Mouse (Mus musculus) adrenal gland, adult 8-10 months (tissue): ENCODE data around the gene Gpatch3. TPM values are rescaled to one million over a fixed set of nuclear protein-coding genes. Genes with fewer than 3 reads are reported as not detected.

Source experiments
- DNase-seq: peaks from one replicate; pipeline ENCODE4 v3.0.0; 2022
- total RNA-seq, 4 experiments: library from RNA; stranded (reverse); gene quantifications; 2 replicates each; pipeline ENCODE4 v1.2.4; 2022

Gene Gpatch3
- total RNA-seq = 10 to 100 TPM in 2 of 4 experiments, 1 to 10 TPM in 2; 6.1 to 15.6 (median 9.6) TPM

GRCm38 (mm10) chr4:133574070-133574842 lies at the start of gene Gpatch3:
TSS of gene Gpatch3 (plus strand) at chr4:133574745.
- DNase-seq = peak; percentile 88

- no peak for DNase-seq
Measured at GRCm38 (mm10) chr4:133527788-133528187, 46.8 kb upstream of the Gpatch3 start.

- no peak for DNase-seq
Measured at GRCm38 (mm10) chr4:133532777-133533176, 41.8 kb upstream of the Gpatch3 start.

- DNase-seq = no peak
Measured at GRCm38 (mm10) chr4:133536081-133536480, 38.5 kb upstream of the Gpatch3 start.

- DNase-seq = peak; percentile 80
Measured at GRCm38 (mm10) chr4:133536652-133537051, 37.9 kb upstream of the Gpatch3 start.

- DNase-seq = peak; percentile 97
Measured at GRCm38 (mm10) chr4:133545272-133546231, 29.0 kb upstream of the Gpatch3 start, which contains the start of gene Nudc. TSS of gene Nudc (minus strand) at chr4:133545996.

GRCm38 (mm10) chr4:133552029-133552428 lies 22.5 kb upstream of the Gpatch3 start:
- DNase-seq = no peak

GRCm38 (mm10) chr4:133552768-133553447 lies 21.6 kb upstream of the Gpatch3 start, which contains the start of gene Nr0b2:
TSS of gene Nr0b2 (plus strand) at chr4:133553376.
- DNase-seq = peak; percentile 87

GRCm38 (mm10) chr4:133553448-133554330 lies 20.9 kb upstream of the Gpatch3 start:
- DNase-seq = peak; percentile 52

- no peak for DNase-seq
Measured at GRCm38 (mm10) chr4:133557041-133557717, 17.4 kb upstream of the Gpatch3 start.

GRCm38 (mm10) chr4:133559846-133560245 lies 14.7 kb upstream of the Gpatch3 start:
- no peak for DNase-seq

- no peak for DNase-seq
Measured at GRCm38 (mm10) chr4:133561622-133562021, 12.9 kb upstream of the Gpatch3 start.

- peak; percentile 86 for DNase-seq
Measured at GRCm38 (mm10) chr4:133563123-133563571, 11.4 kb upstream of the Gpatch3 start.

GRCm38 (mm10) chr4:133567251-133567650 lies 7.3 kb upstream of the Gpatch3 start:
- DNase-seq = no peak

- DNase-seq = no peak
Measured at GRCm38 (mm10) chr4:133569291-133570065, 5.1 kb upstream of the Gpatch3 start.

GRCm38 (mm10) chr4:133570066-133570466 lies 4.5 kb upstream of the Gpatch3 start:
- peak; percentile 75 for DNase-seq

GRCm38 (mm10) chr4:133574843-133575202 lies 278 bp downstream of the Gpatch3 start:
- DNase-seq = no peak

- no peak for DNase-seq
Measured at GRCm38 (mm10) chr4:133577983-133578382, 3.4 kb downstream of the Gpatch3 start.

GRCm38 (mm10) chr4:133583690-133584058 lies 9.1 kb downstream of the Gpatch3 start:
- DNase-seq = no peak
